Mouse (Mus musculus) liver, adult 2 months (tissue): ENCODE data around the gene Ube2h. TPM values are rescaled to one million over a fixed set of nuclear protein-coding genes. Genes with fewer than 3 reads are reported as not detected.

Experiments used
- DNase-seq: peaks from one replicate; pipeline ENCODE4 v3.0.0-alpha.2; 2011; ENCODE audit warnings: low read depth, low spot score; ENCODE audit errors: extremely low read depth
- H3K27ac ChIP-seq: fragments of 200-500 bp; replicated peaks from 2 replicates; pipeline ENCODE4 v1.5.1; 2012; ENCODE audit warnings: low read depth, mild to moderate bottlenecking, control low read depth, inconsistent platforms, low read length; ENCODE audit not compliant: insufficient read depth
- H3K27me3 ChIP-seq: fragments of 200-500 bp; 2 replicates; pipeline ENCODE4 v1.6.1; 2012; ENCODE audit warnings: mild to moderate bottlenecking, moderate library complexity, low read length, inconsistent platforms; ENCODE audit not compliant: control insufficient read depth, insufficient read depth
- H3K36me3 ChIP-seq: fragments of 200-500 bp; 2 replicates; pipeline ENCODE4 v1.6.1; 2012; ENCODE audit warnings: low read length, inconsistent platforms; ENCODE audit not compliant: control insufficient read depth, insufficient read depth
- H3K4me1 ChIP-seq: fragments of 200-500 bp; 2 replicates; pipeline ENCODE4 v1.6.1; 2011; ENCODE audit warnings: low read length; ENCODE audit not compliant: control insufficient read depth, insufficient read depth
- H3K4me3 ChIP-seq: fragments of 200-500 bp; 2 replicates; pipeline ENCODE4 v1.5.1; 2011; ENCODE audit warnings: low read depth, mild to moderate bottlenecking, control low read depth, low read length, moderate library complexity; ENCODE audit not compliant: insufficient read depth
- H3K79me2 ChIP-seq: fragments of 200-500 bp; 2 replicates; pipeline ENCODE4 v1.6.1; 2012; ENCODE audit warnings: inconsistent platforms, mild to moderate bottlenecking, low read length, moderate library complexity; ENCODE audit not compliant: control insufficient read depth, insufficient read depth
- H3K9ac ChIP-seq: fragments of 200-500 bp; 2 replicates; pipeline ENCODE4 v1.6.1; 2012; ENCODE audit warnings: low read depth, mild to moderate bottlenecking, control low read depth, inconsistent platforms, low read length
- CTCF ChIP-seq: fragments of 200-500 bp; IDR thresholded peaks from 2 replicates; pipeline ENCODE4 v1.5.1; 2011; ENCODE audit warnings: low read depth, low read length, control low read depth
- POLR2A ChIP-seq: fragments of 200-500 bp; IDR thresholded peaks from 2 replicates; pipeline ENCODE4 v1.6.1; 2011; ENCODE audit warnings: low read length, control low read depth; ENCODE audit not compliant: insufficient read depth; ENCODE audit errors: extremely low read depth
- WGBS: fragments of 180-500 bp; shearing (Covaris S2); methylation state at CpG from one replicate; pipeline ENCODE4 v1.1.7; 2018; 5-methylcytosine and 5-hydroxymethylcytosine counted together
- polyA plus RNA-seq: library from polyadenylated mRNA; depleted of rRNA; stranded (reverse); fragments of >200 nt; gene quantifications from 2 replicates; pipeline ENCODE4 v1.2.3, GENCODE M21; 2012
- total RNA-seq: library from RNA; depleted of rRNA; stranded (reverse); fragments of >200 nt; gene quantifications from 2 replicates; pipeline ENCODE4 v1.2.3, GENCODE M21; 2014

The Ube2h gene
- total and polyA plus RNA-seq, 2 experiments, result 30.9 to 43.3 TPM

DNA sequence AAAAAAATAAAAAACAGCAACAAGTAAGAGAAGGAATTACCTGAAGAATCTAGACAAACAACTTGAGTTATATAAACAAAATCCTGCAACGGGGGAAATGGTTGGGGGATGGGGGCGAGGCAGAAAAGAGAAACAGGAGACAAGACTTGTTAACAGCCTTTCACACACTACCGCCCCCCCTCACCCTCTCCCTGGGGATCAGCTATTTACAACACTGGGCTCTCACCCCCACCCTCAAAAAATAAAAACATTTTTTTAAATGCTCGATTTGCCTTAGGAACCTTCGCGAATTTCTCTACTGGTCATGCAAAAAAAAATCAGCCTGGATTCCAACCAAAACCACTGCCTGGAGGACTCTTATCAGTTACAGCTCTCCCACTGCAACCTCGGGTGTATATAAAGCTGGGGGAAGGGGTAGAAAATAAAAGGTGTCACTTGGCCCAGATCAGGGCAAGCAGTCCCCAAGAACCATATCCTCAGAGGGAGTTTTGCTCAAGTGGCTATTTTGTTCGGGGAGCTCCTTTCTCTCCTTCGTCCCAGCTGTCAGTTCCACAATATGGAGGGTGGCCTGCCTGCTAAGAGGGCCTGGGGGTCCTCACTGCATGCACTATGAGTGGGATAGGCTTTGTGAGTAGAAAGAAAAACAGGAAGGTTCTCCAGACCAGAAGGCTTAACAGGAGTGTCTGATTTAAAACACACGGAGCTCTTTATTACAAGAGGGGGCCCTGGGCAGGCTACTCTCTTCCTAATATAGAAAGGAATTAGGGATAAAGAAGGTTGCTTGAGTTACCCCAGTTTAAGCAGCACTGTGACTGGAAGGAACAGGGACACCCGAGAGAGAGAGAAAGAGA, 1.3 kb downstream of the Ube2h start:
- 0% methylated on average over 11 of the region's 11 CpGs for WGBS
- TF ChIP-seq POLR2A, result no peak
- TF ChIP-seq CTCF, result no peak
- Histone ChIP-seq H3K4me1 (peaks cover 13% of the 10 kb centered on the region), H3K79me2 (peaks cover 20% of the 10 kb centered on the region; the same call in 1 of the 2 replicates), H3K4me3 (peak overlapping the region; percentile 69), H3K27me3 (no peaks in the 10 kb centered on the region), H3K27ac (peak overlapping the region; percentile 93), H3K36me3 (no peaks in the 10 kb centered on the region; the same call in 1 of the 2 replicates), H3K9ac (peak overlapping the region; percentile 93)
- DNase-seq, result peak; percentile 68

DNA sequence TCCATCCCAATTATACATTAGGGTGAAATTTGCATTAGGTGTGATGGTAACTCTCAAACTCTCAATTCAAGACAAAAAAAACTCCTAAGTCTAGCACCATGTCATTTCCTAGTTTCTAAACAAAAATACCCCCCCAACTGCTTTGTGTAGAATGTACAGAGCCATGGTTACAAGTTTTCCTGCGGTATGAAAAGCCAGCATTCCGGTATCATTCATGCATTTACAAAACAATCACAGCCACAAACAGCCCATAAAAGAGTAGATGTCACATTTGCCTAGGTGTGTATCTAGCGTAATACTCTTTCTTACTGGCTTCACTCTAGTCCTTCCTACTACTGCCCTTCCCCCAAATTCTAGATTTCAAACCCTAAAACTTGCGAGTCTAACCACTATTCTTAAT, 2.2 kb downstream of the Ube2h start:
- peak overlapping the region; percentile 69; the same call in 1 of the 2 replicates for H3K4me3 ChIP-seq
- peak overlapping the region; percentile 45 for H3K27ac ChIP-seq
- peaks cover 28% of the 10 kb centered on the region for H3K79me2 ChIP-seq
- DNase-seq, result no peak
- no peaks in the 10 kb centered on the region for H3K27me3 ChIP-seq
- H3K9ac ChIP-seq, result peak overlapping the region; percentile 57
- H3K36me3 ChIP-seq, result peaks cover 5% of the 10 kb centered on the region
- TF ChIP-seq POLR2A (no peak), CTCF (no peak)
- WGBS, result 3% methylated on average over 4 of the region's 4 CpGs
- H3K4me1 ChIP-seq, result peaks cover 15% of the 10 kb centered on the region

DNA sequence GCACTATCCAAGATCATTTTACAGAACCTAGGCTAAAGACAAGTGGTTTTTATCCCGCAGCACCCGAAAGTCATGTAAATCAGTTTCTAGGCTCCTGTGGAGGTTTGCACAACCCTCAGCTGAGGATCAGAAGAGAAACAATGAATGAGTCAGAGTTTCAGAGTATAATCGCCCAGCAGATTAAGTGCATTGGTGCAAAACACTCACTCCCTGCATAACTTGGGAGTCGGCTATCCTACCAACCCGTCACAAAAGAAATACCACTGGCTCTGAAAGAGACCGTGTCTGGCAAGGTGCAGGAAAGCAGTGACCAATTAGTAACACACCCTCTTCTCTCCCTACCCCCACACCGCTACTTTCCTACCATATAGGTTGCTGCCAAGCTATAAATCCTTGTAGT, 3.4 kb downstream of the Ube2h start:
- DNase-seq, result no peak
- Histone ChIP-seq H3K27ac (peak overlapping the region; percentile 86), H3K9ac (peak overlapping the region; percentile 78), H3K4me1 (peaks cover 17% of the 10 kb centered on the region), H3K27me3 (no peaks in the 10 kb centered on the region), H3K4me3 (peak overlapping the region; percentile 13), H3K79me2 (peaks cover 34% of the 10 kb centered on the region), H3K36me3 (peaks cover 11% of the 10 kb centered on the region)
- TF ChIP-seq CTCF (no peak), POLR2A (no peak)
- 4% methylated on average over 7 of the region's 7 CpGs for WGBS

- 0% methylated on average over 5 of the region's 5 CpGs for WGBS
- Histone ChIP-seq H3K4me1 (peaks cover 17% of the 10 kb centered on the region), H3K79me2 (peaks cover 35% of the 10 kb centered on the region), H3K27me3 (no peaks in the 10 kb centered on the region), H3K27ac (peak overlapping the region; percentile 86), H3K4me3 (peak overlapping the region; percentile 13; the same call in 1 of the 2 replicates), H3K9ac (0 out of 2 replicates have a peak overlapping the region, but pooled peaks have one; percentile 78), H3K36me3 (peaks cover 13% of the 10 kb centered on the region)
- peak; percentile 48; the same call in 1 of the 2 replicates for TF ChIP-seq POLR2A
- TF ChIP-seq CTCF, result no peak
- peak; percentile 99 for DNase-seq
These were observed 4.0 kb downstream of the Ube2h start for GRCm38 (mm10) chr6:30300372-30300771.

- Histone ChIP-seq H3K27ac (peak overlapping the region; percentile 83), H3K79me2 (peaks cover 38% of the 10 kb centered on the region), H3K4me1 (peaks cover 16% of the 10 kb centered on the region), H3K4me3 (no peak overlapping the region), H3K27me3 (no peaks in the 10 kb centered on the region), H3K9ac (no peak overlapping the region), H3K36me3 (peaks cover 18% of the 10 kb centered on the region)
- WGBS, result 43% methylated on average over 5 of the region's 5 CpGs
- no peak for TF ChIP-seq POLR2A
- TF ChIP-seq CTCF, result no peak
- no peak for DNase-seq
These were observed 4.7 kb downstream of the Ube2h start for GRCm38 (mm10) chr6:30299683-30300082.

DNA sequence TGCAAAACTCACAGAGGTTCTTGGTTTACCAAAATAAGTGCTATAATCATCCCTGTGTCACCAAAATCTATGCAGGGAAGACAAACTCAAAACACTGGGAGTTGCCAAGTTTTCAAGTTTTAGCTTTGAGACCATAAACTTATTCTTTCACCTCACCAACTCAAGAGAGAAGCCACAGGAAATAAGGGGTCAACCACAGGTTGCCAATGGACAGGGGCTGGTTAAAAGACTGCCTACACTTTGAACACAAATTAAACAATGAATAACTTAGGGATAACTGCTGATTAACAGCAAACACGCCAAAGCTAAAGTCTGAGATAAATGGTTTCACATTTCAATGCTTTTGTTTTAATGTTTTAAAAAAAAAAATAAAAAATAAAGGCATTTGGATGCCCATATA, 5.2 kb downstream of the Ube2h start:
- Histone ChIP-seq H3K9ac (no peak overlapping the region), H3K27ac (no peak overlapping the region)
- WGBS, result 13% methylated on average over 1 of the region's 1 CpGs

More for the DNA sequence above, 5.2 kb downstream of the Ube2h start:
- peaks cover 20% of the 10 kb centered on the region for H3K4me1 ChIP-seq
- H3K4me3 ChIP-seq, result no peak overlapping the region
- H3K79me2 ChIP-seq, result peaks cover 43% of the 10 kb centered on the region
- TF ChIP-seq POLR2A (no peak), CTCF (no peak)
- H3K36me3 ChIP-seq, result peaks cover 19% of the 10 kb centered on the region
- no peak for DNase-seq
- no peaks in the 10 kb centered on the region for H3K27me3 ChIP-seq
